Mouse (Mus musculus) activated CD4-positive, CD25-positive, alpha-beta regulatory T cell, adult 4 months (primary cell): ENCODE results near the gene Lsm4. TPM values are rescaled to one million over a fixed set of nuclear protein-coding genes. Genes with fewer than 3 reads are reported as not detected.

Experiments
- polyA plus RNA-seq, 2 experiments: library from polyadenylated mRNA; unstranded; fragments of 100-300 nt; shearing (Covaris generic); gene quantifications; one replicate each; pipeline ENCODE4 v1.2.1; 2017

The Lsm4 gene
- polyA plus RNA-seq, 2 experiments from 2014 or later: 115 to 120 TPM

Other genes with a start within 250 kb of the Lsm4 start
- gene Crtc1, start 233.7 kb upstream of the Lsm4 start, polyA plus RNA-seq: 1 to 10 TPM; 7.1 to 8.4 TPM
- gene Klhl26, start 196.3 kb upstream of the Lsm4 start, polyA plus RNA-seq: 1 to 10 TPM; 7.2 to 9.5 TPM
- under 1 TPM in 1 of 2 experiments, not detected in 1; 0.22 TPM for gene Tmem59l, start 185.9 kb upstream of the Lsm4 start, polyA plus RNA-seq
- gene Crlf1, start 180.1 kb upstream of the Lsm4 start, polyA plus RNA-seq: not detected
- gene Rex1bd, start 166.5 kb upstream of the Lsm4 start, polyA plus RNA-seq: 10 to 100 TPM; 89.0 to 95.4 TPM
- gene Uba52, start 162.4 kb upstream of the Lsm4 start, polyA plus RNA-seq: 1,000 to 10,000 TPM; 3,631 to 4,013 TPM
- 100 to 1,000 TPM; 131 to 163 TPM for gene Fkbp8, start 145.5 kb upstream of the Lsm4 start, polyA plus RNA-seq
- 100 to 1,000 TPM; 176 to 180 TPM for gene Kxd1, start 145.3 kb upstream of the Lsm4 start, polyA plus RNA-seq
- 10 to 100 TPM; 27.8 to 35.2 TPM for gene Ell, start 133.8 kb upstream of the Lsm4 start, polyA plus RNA-seq
- gene Isyna1, start 78.9 kb upstream of the Lsm4 start, polyA plus RNA-seq: 10 to 100 TPM; 19.3 to 44.6 TPM
- 10 to 100 TPM; 15.8 to 17.7 TPM for gene Ssbp4, start 64.4 kb upstream of the Lsm4 start, polyA plus RNA-seq
- gene Lrrc25, start 57.1 kb upstream of the Lsm4 start, polyA plus RNA-seq: 1 to 10 TPM in 1 of 2 experiments, under 1 TPM in 1; 0.54 to 1.0 TPM
- gene Gdf15, start 40.8 kb upstream of the Lsm4 start, polyA plus RNA-seq: not detected
- 1 to 10 TPM; 7.1 to 7.4 TPM for gene Pgpep1, start 12.9 kb upstream of the Lsm4 start, polyA plus RNA-seq
- 10 to 100 TPM; 12.5 to 20.0 TPM for gene Jund, start 25.7 kb downstream of the Lsm4 start, polyA plus RNA-seq
- not detected for gene Iqcn, start 30.2 kb downstream of the Lsm4 start, polyA plus RNA-seq
- gene Gm3336, start 45.3 kb downstream of the Lsm4 start, polyA plus RNA-seq: not detected
- gene Pde4c, start 50.5 kb downstream of the Lsm4 start, polyA plus RNA-seq: under 1 TPM; 0.47 to 0.95 TPM
- 1 to 10 TPM; 3.8 to 5.4 TPM for gene Rab3a, start 81.4 kb downstream of the Lsm4 start, polyA plus RNA-seq
- gene Mpv17l2, start 87.7 kb downstream of the Lsm4 start, polyA plus RNA-seq: 10 to 100 TPM; 35.6 to 41.7 TPM
- 1 to 10 TPM; 3.9 to 5.1 TPM for gene Pik3r2, start 103.5 kb downstream of the Lsm4 start, polyA plus RNA-seq
- 10 to 100 TPM; 19.0 to 19.4 TPM for gene Mast3, start 131.8 kb downstream of the Lsm4 start, polyA plus RNA-seq
- gene Il12rb1, start 135.2 kb downstream of the Lsm4 start, polyA plus RNA-seq: 10 to 100 TPM; 16.5 to 29.5 TPM
- 1 to 10 TPM; 3.0 to 6.7 TPM for gene Arrdc2, start 166.5 kb downstream of the Lsm4 start, polyA plus RNA-seq
- gene Kcnn1, start 190.0 kb downstream of the Lsm4 start, polyA plus RNA-seq: not detected
- 100 to 1,000 TPM in 1 of 2 experiments, 10 to 100 TPM in 1; 75.7 to 106 TPM for gene Ccdc124, start 200.7 kb downstream of the Lsm4 start, polyA plus RNA-seq
- not detected for gene Slc5a5, start 219.5 kb downstream of the Lsm4 start, polyA plus RNA-seq
- gene Rpl18a, start 224.2 kb downstream of the Lsm4 start, polyA plus RNA-seq: over 10,000 TPM; 10,302 to 10,714 TPM
- gene Map1s, start 232.7 kb downstream of the Lsm4 start, polyA plus RNA-seq: 10 to 100 TPM; 13.5 to 17.4 TPM